Mouse (Mus musculus) hindbrain, embryonic 13.5 days (tissue): Measurements from ENCODE around the gene Them7. TPM values are rescaled to one million over a fixed set of nuclear protein-coding genes. Genes with fewer than 3 reads are reported as not detected.

Source experiments
- polyA plus RNA-seq: library from polyadenylated mRNA; unstranded; fragments of >200 nt; fragmentation: Nextera tagmentation; extraction: Ambion mirVana; gene quantifications from 2 replicates; pipeline ENCODE4 v1.2.1, GENCODE M21; 2015

The Them7 gene
- polyA plus RNA-seq, 1 experiment from 2014 or later = 0.23 TPM

Other genes starting within 250 kb of the Them7 start
- gene Eif3m, start 207.2 kb upstream of the Them7 start, polyA plus RNA-seq = 197 and 200 TPM in 2 replicates
- not detected in 2 replicates for gene Gm11060, start 132.3 kb upstream of the Them7 start, polyA plus RNA-seq
- 0.61 and 0.82 TPM in 2 replicates for gene Wt1, start 97.8 kb upstream of the Them7 start, polyA plus RNA-seq
- gene Rcn1, start 175.0 kb downstream of the Them7 start, polyA plus RNA-seq = 72.3 and 76.3 TPM in 2 replicates